Mouse (Mus musculus) forebrain, embryonic 10.5 days (tissue): Measurements from ENCODE around the gene Gm6408. TPM values are rescaled to one million over a fixed set of nuclear protein-coding genes. Genes with fewer than 3 reads are reported as not detected.
"Not testable (repeated sequence)": the region's sequence is repeated elsewhere in the genome, so short reads cannot be mapped to it uniquely, and the experiment has no call there.

Source experiments
- DNase-seq: peaks from one replicate; pipeline ENCODE4 v3.0.0-alpha.2; 2017; ENCODE audit warnings: low spot score; ENCODE audit errors: extremely low spot score
- H3K27ac ChIP-seq: fragments of 300-500 bp; sonication (generic); 2 replicates; pipeline ENCODE4 v1.5.1; 2016; ENCODE audit warnings: mild to moderate bottlenecking
- H3K27me3 ChIP-seq: fragments of 300-500 bp; sonication (generic); 2 replicates; pipeline ENCODE4 v1.6.1; 2016; ENCODE audit warnings: mild to moderate bottlenecking; ENCODE audit not compliant: poor library complexity, severe bottlenecking
- H3K36me3 ChIP-seq: fragments of 300-500 bp; sonication (generic); replicated peaks from 2 replicates; pipeline ENCODE4 v1.6.1; 2016; ENCODE audit warnings: mild to moderate bottlenecking, moderate library complexity
- H3K4me1 ChIP-seq: fragments of 300-500 bp; sonication (generic); 2 replicates; pipeline ENCODE4 v1.6.1; 2016
- H3K4me3 ChIP-seq: fragments of 300-500 bp; sonication (generic); 2 replicates; pipeline ENCODE4 v1.5.1; 2016; ENCODE audit warnings: mild to moderate bottlenecking, moderate library complexity
- H3K9me3 ChIP-seq: fragments of 300-500 bp; sonication (generic); 2 replicates; pipeline ENCODE4 v1.6.1; 2016; ENCODE audit warnings: mild to moderate bottlenecking, moderate library complexity
- WGBS: fragments of 180-500 bp; shearing (Covaris S2); methylation state at CpG from one replicate; pipeline ENCODE4 v1.1.7; 2016; 5-methylcytosine and 5-hydroxymethylcytosine counted together
- polyA plus RNA-seq: library from polyadenylated mRNA; unstranded; fragments of >200 nt; fragmentation: Nextera tagmentation; extraction: Ambion mirVana; gene quantifications from 2 replicates; pipeline ENCODE4 v1.2.1, GENCODE M21; 2016

Gm6408 gene
- polyA plus RNA-seq, 1 experiment from 2014 or later = not detected

- Histone ChIP-seq H3K36me3 (peaks cover 32% of the 10 kb centered on the region), H3K4me3 (no peak overlapping the region)
- WGBS = 91% methylated on average over 9 of the region's 9 CpGs
These were observed 10.9 kb upstream of the Gm6408 start for GRCm38 (mm10) chr5:146470821-146471220.

GRCm38 (mm10) chr5:146471311-146471710, 10.5 kb upstream of the Gm6408 start:
- H3K4me1 ChIP-seq = no peaks in the 10 kb centered on the region
- no peak for DNase-seq
- H3K9me3 ChIP-seq = no peaks in the 10 kb centered on the region
- peaks cover 29% of the 10 kb centered on the region for H3K36me3 ChIP-seq
- H3K27me3 ChIP-seq = no peaks in the 10 kb centered on the region
- no peak overlapping the region for H3K4me3 ChIP-seq
- H3K27ac ChIP-seq = no peak overlapping the region
- WGBS = 97% methylated on average over 5 of the region's 5 CpGs

More at GRCm38 (mm10) chr5:146470821-146471220, 10.9 kb upstream of the Gm6408 start:
- no peak for DNase-seq
- H3K27ac ChIP-seq = no peak overlapping the region
- H3K27me3 ChIP-seq = no peaks in the 10 kb centered on the region
- H3K9me3 ChIP-seq = no peaks in the 10 kb centered on the region
- H3K4me1 ChIP-seq = no peaks in the 10 kb centered on the region

GRCm38 (mm10) chr5:146471821-146472220, 9.9 kb upstream of the Gm6408 start:
- DNase-seq = no peak
- H3K9me3 ChIP-seq = no peaks in the 10 kb centered on the region
- no peak overlapping the region for H3K4me3 ChIP-seq
- no peak overlapping the region for H3K27ac ChIP-seq
- H3K4me1 ChIP-seq = no peaks in the 10 kb centered on the region
- peaks cover 25% of the 10 kb centered on the region for H3K36me3 ChIP-seq
- WGBS = 94% methylated on average over 12 of the region's 12 CpGs
- no peaks in the 10 kb centered on the region for H3K27me3 ChIP-seq

- not testable (repeated sequence) for H3K27ac ChIP-seq, H3K9me3 ChIP-seq, H3K36me3 ChIP-seq, H3K4me1 ChIP-seq, H3K4me3 ChIP-seq, H3K27me3 ChIP-seq, DNase-seq
- 16% methylated on average over 4 of the region's 4 CpGs for WGBS
These were observed 2.2 kb upstream of the Gm6408 start for GRCm38 (mm10) chr5:146479564-146479963.

- H3K27ac ChIP-seq, H3K4me3 ChIP-seq, H3K27me3 ChIP-seq, DNase-seq, H3K36me3 ChIP-seq, H3K4me1 ChIP-seq, H3K9me3 ChIP-seq: not testable (repeated sequence)
- WGBS = 16% methylated on average over 3 of the region's 4 CpGs
These were observed 7.2 kb downstream of the Gm6408 start for GRCm38 (mm10) chr5:146488959-146489358.

GRCm38 (mm10) chr5:146491063-146491462, 9.3 kb downstream of the Gm6408 start, which contains the start of gene Gm6370:
Gene Gm6370, plus strand, starts transcription at chr5:146491363.
- H3K27ac ChIP-seq, H3K27me3 ChIP-seq, H3K9me3 ChIP-seq, DNase-seq, H3K4me1 ChIP-seq, H3K36me3 ChIP-seq, H3K4me3 ChIP-seq: not testable (repeated sequence)
- no CpG with 5 or more reads among the region's 5 CpGs for WGBS

- H3K27me3 ChIP-seq, H3K36me3 ChIP-seq, H3K4me3 ChIP-seq, DNase-seq, H3K4me1 ChIP-seq, H3K27ac ChIP-seq, H3K9me3 ChIP-seq: not testable (repeated sequence)
- no CpG with 5 or more reads among the region's 5 CpGs for WGBS
These were observed 20.3 kb downstream of the Gm6408 start, which contains the start of gene 4930449I24Rik for GRCm38 (mm10) chr5:146502099-146502498. Gene 4930449I24Rik, plus strand, starts transcription at chr5:146502399.

- H3K27me3 ChIP-seq, DNase-seq, H3K4me1 ChIP-seq, H3K9me3 ChIP-seq, H3K36me3 ChIP-seq, H3K27ac ChIP-seq, H3K4me3 ChIP-seq: not testable (repeated sequence)
- WGBS = 88% methylated on average over 2 of the region's 5 CpGs
These were observed 32.1 kb downstream of the Gm6408 start, which contains the start of gene Gm3402 for GRCm38 (mm10) chr5:146513823-146514222. Gene Gm3402, plus strand, starts transcription at chr5:146514123.

GRCm38 (mm10) chr5:146525501-146525900, 43.7 kb downstream of the Gm6408 start, which contains the start of gene Gm3404:
Gene Gm3404, plus strand, starts transcription at chr5:146525801.
- 95% methylated on average over 3 of the region's 3 CpGs for WGBS
- not testable (repeated sequence) for H3K9me3 ChIP-seq, H3K27ac ChIP-seq, H3K4me3 ChIP-seq, H3K36me3 ChIP-seq, H3K4me1 ChIP-seq, DNase-seq, H3K27me3 ChIP-seq

Other genes with a start within 250 kb of the Gm6408 start
- gene Wasf3, start 97.0 kb upstream of the Gm6408 start, polyA plus RNA-seq = 7.2 and 7.3 TPM in 2 replicates
- not detected in 2 replicates for gene Gm6370, start 9.4 kb downstream of the Gm6408 start, polyA plus RNA-seq
- gene 4930449I24Rik, start 20.4 kb downstream of the Gm6408 start, polyA plus RNA-seq = not detected in 2 replicates
- gene Gm3402, start 32.2 kb downstream of the Gm6408 start, polyA plus RNA-seq = not detected in 2 replicates
- not detected in 2 replicates for gene Gm3404, start 43.8 kb downstream of the Gm6408 start, polyA plus RNA-seq
- not detected in 2 replicates for gene Gm3409, start 55.7 kb downstream of the Gm6408 start, polyA plus RNA-seq
- gene Gm3415, start 74.2 kb downstream of the Gm6408 start, polyA plus RNA-seq = not detected in 2 replicates
- gene Gpr12, start 103.3 kb downstream of the Gm6408 start, polyA plus RNA-seq = 0.07 and 0.15 TPM in 2 replicates